Mouse (Mus musculus): ENCODE results near the gene Samt1.

GRCm38 (mm10) chrX:153974450-153974849 is 38.0 kb downstream of the Samt1 start:
- no peak for TF ChIP-seq POLR2A (IDR thresholded peaks at IDR 0.05; ENCODE audit: control insufficient read depth in 1 of 2, insufficient read depth in 1 of 2, low read depth in 1 of 2, low read length in 2 of 2, poor library complexity in 1 of 2)
- TF ChIP-seq TCF12 (IDR thresholded peaks at IDR 0.05; ENCODE audit: low read depth, low read length): no peak
- 0 out of 6 replicates have a peak, but pooled peaks of 1 of the 3 experiments have one; percentile 23 for TF ChIP-seq CTCF (IDR thresholded peaks at IDR 0.05 in 2 of 3, conservative IDR thresholded peaks at IDR 0.05 in 1 of 3; ENCODE audit: control insufficient read depth in 1 of 3, insufficient read depth in 1 of 3, low read depth in 2 of 3, low read length in 3 of 3, poor library complexity in 1 of 3, severe bottlenecking in 1 of 3)
- TF ChIP-seq GATA1 (IDR thresholded peaks at IDR 0.05; ENCODE audit: low read depth, low read length): no peak
- no peak for TF ChIP-seq BHLHE40 (IDR thresholded peaks at IDR 0.05; ENCODE audit: borderline replicate concordance, low read depth, low read length)
- TF ChIP-seq HCFC1 (IDR thresholded peaks at IDR 0.05; ENCODE audit: low read depth, low read length): no peak
- TF ChIP-seq USF1 (IDR thresholded peaks at IDR 0.05; ENCODE audit: low read depth, low read length): no peak
- no peak for TF ChIP-seq KAT2A (conservative IDR thresholded peaks at IDR 0.05; ENCODE audit: low read depth, low read length)
- no peak for TF ChIP-seq RAD21 (IDR thresholded peaks at IDR 0.05; ENCODE audit: low read depth, low read length)
- TF ChIP-seq ETS1 (IDR thresholded peaks at IDR 0.05; ENCODE audit: low read depth, low read length): no peak
- no peak for TF ChIP-seq ELF1 (IDR thresholded peaks at IDR 0.05; ENCODE audit: low read depth, low read length)
- no peak for TF ChIP-seq MAX (IDR thresholded peaks at IDR 0.05; ENCODE audit: low read length)
- no peak for TF ChIP-seq EP300 (IDR thresholded peaks at IDR 0.05; ENCODE audit: low read depth in 1 of 2, low read length in 2 of 2)
- no peak for TF ChIP-seq CHD1 (IDR thresholded peaks at IDR 0.05; ENCODE audit: low read depth, low read length)

Measured in MEL (cell line).